Mouse (Mus musculus) G1E (cell line): ENCODE results near the gene Itga5. TPM values are rescaled to one million over a fixed set of nuclear protein-coding genes. Genes with fewer than 3 reads are reported as not detected.

Experiments
- ATAC-seq: 2 replicates; pipeline ENCODE4 v1.8.0; 2016; ENCODE audit warnings: mild to moderate bottlenecking; ENCODE audit not compliant: insufficient number of reproducible peaks, poor library complexity, low FRiP score, severe bottlenecking; ENCODE audit errors: extremely low read depth
- DNase-seq: peaks from one replicate; pipeline ENCODE4 v3.0.0; 2012; ENCODE audit warnings: low spot score
- H3K27me3 ChIP-seq: 2 replicates; pipeline ENCODE4 v1.6.1; 2012; ENCODE audit warnings: mild to moderate bottlenecking, low read length, inconsistent platforms; ENCODE audit not compliant: insufficient read depth
- H3K36me3 ChIP-seq: replicated peaks from 2 replicates; pipeline ENCODE3; 2012; ENCODE audit warnings: mild to moderate bottlenecking, inconsistent platforms
- H3K4me1 ChIP-seq: 2 replicates; pipeline ENCODE4 v1.6.1; 2012; ENCODE audit warnings: low read depth, low read length, inconsistent platforms, mixed read lengths; ENCODE audit not compliant: insufficient read depth
- H3K4me3 ChIP-seq: 2 replicates; pipeline ENCODE4 v1.5.1; 2012; ENCODE audit warnings: low read depth, mild to moderate bottlenecking, inconsistent platforms, low read length, moderate library complexity, mixed read lengths
- H3K9me3 ChIP-seq: replicated peaks from 2 replicates; pipeline ENCODE4 v1.6.1; 2012; ENCODE audit warnings: inconsistent platforms
- CTCF ChIP-seq: IDR thresholded peaks from 2 replicates; pipeline ENCODE4 v1.5.1; 2012; ENCODE audit warnings: low read depth, low read length, inconsistent platforms, mixed read lengths
- GATA1 ChIP-seq: IDR thresholded peaks from 2 replicates; pipeline ENCODE4 v1.6.1; 2012; ENCODE audit warnings: borderline replicate concordance, low read length, inconsistent platforms, mixed read lengths
- GATA2 ChIP-seq: IDR thresholded peaks from 2 replicates; pipeline ENCODE4 v1.6.1; 2012; ENCODE audit warnings: low read depth, low read length, inconsistent platforms, borderline replicate concordance
- POLR2AphosphoS5 ChIP-seq: IDR thresholded peaks from 2 replicates; pipeline ENCODE4 v1.6.1; 2012; ENCODE audit warnings: low read depth, low read length, inconsistent platforms; ENCODE audit not compliant: insufficient replicate concordance
- TAL1 ChIP-seq: conservative IDR thresholded peaks from 2 replicates; pipeline ENCODE4 v1.6.1; 2012; ENCODE audit warnings: low read depth, low read length, inconsistent platforms, mixed read lengths
- polyA plus RNA-seq: library from polyadenylated mRNA; stranded (reverse); fragments of >175 nt; gene quantifications from 2 replicates; pipeline ENCODE4 v1.2.3, GENCODE M21; 2012
- total RNA-seq, 2 experiments: library from RNA; stranded (forward) in 1 of 2; stranded (reverse) in 1 of 2; fragments of 200-1000 nt in 1 of 2; fragments of >200 nt in 1 of 2; fragmentation: Nextera tagmentation in 1 of 2; gene quantifications; 2 replicates each; pipeline ENCODE4 v1.2.3; 2014 to 2017

Itga5 gene
- total and polyA plus RNA-seq, 3 experiments, result 0.11 to 0.62 TPM; not detected in 1

- DNase-seq (no peak), ATAC-seq (no peak)
- no peak for TF ChIP-seq GATA1
- no peak for TF ChIP-seq TAL1
- no peak for TF ChIP-seq GATA2
- no peak for TF ChIP-seq CTCF
- no peak for TF ChIP-seq POLR2AphosphoS5
- Histone ChIP-seq H3K4me3 (no peak overlapping the region), H3K9me3 (no peaks in the 10 kb centered on the region), H3K27me3 (peaks cover 44% of the 10 kb centered on the region), H3K36me3 (no peaks in the 10 kb centered on the region), H3K4me1 (no peaks in the 10 kb centered on the region)
Measured at GRCm38 (mm10) chr15:103375112-103375800, 8.7 kb upstream of the Itga5 start.

GRCm38 (mm10) chr15:103372461-103372860 is 5.9 kb upstream of the Itga5 start:
- H3K27me3 ChIP-seq, result peaks cover 49% of the 10 kb centered on the region
- no peaks in the 10 kb centered on the region for H3K4me1 ChIP-seq
- H3K9me3 ChIP-seq, result no peaks in the 10 kb centered on the region
- no peak overlapping the region for H3K4me3 ChIP-seq
- ATAC-seq (no peak), DNase-seq (no peak)
- no peak for TF ChIP-seq GATA2
- no peak for TF ChIP-seq TAL1
- TF ChIP-seq CTCF, result no peak
- no peak for TF ChIP-seq POLR2AphosphoS5
- TF ChIP-seq GATA1, result no peak
- no peaks in the 10 kb centered on the region for H3K36me3 ChIP-seq

- no peaks in the 10 kb centered on the region for H3K4me1 ChIP-seq
- DNase-seq (no peak), ATAC-seq (no peak)
- no peaks in the 10 kb centered on the region for H3K36me3 ChIP-seq
- TF ChIP-seq TAL1, result no peak
- no peak for TF ChIP-seq GATA1
- TF ChIP-seq GATA2, result no peak
- TF ChIP-seq POLR2AphosphoS5, result no peak
- no peak for TF ChIP-seq CTCF
- H3K9me3 ChIP-seq, result no peaks in the 10 kb centered on the region
- peaks cover 49% of the 10 kb centered on the region for H3K27me3 ChIP-seq
- no peak overlapping the region for H3K4me3 ChIP-seq
Measured at GRCm38 (mm10) chr15:103371741-103372140, 5.2 kb upstream of the Itga5 start.

DNA sequence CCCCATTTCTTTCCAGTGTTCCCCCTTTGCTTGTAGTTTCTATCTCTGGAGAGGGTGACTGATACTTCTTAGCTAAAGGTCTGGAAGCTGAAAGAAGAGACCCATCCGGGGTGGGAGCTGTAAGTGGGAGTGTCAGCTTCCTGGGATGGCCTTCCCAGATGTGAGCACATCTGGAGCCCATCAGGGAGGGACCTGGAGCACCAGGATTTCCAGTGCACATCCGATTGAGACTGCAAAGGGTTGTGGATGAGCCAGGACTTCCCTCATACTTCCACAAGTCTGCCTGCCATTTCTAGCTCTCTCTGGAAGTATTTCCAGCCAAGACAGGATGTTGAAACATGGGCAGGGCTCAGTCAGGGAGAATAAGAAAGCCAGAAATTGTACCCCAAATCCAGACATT is 4.6 kb upstream of the Itga5 start:
- no peak for DNase-seq
- ATAC-seq, result no peak
- TF ChIP-seq GATA2 (no peak), POLR2AphosphoS5 (no peak), GATA1 (no peak), TAL1 (no peak), CTCF (no peak)
- Histone ChIP-seq H3K4me1 (no peaks in the 10 kb centered on the region), H3K27me3 (peaks cover 49% of the 10 kb centered on the region), H3K4me3 (no peak overlapping the region), H3K36me3 (no peaks in the 10 kb centered on the region), H3K9me3 (no peaks in the 10 kb centered on the region)

GRCm38 (mm10) chr15:103370462-103370861 is 3.9 kb upstream of the Itga5 start:
- H3K36me3 ChIP-seq, result no peaks in the 10 kb centered on the region
- no peaks in the 10 kb centered on the region for H3K4me1 ChIP-seq
- H3K9me3 ChIP-seq, result no peaks in the 10 kb centered on the region
- no peak for DNase-seq
- no peak overlapping the region for H3K4me3 ChIP-seq
- H3K27me3 ChIP-seq, result peaks cover 51% of the 10 kb centered on the region
- TF ChIP-seq GATA1 (no peak), POLR2AphosphoS5 (no peak), GATA2 (no peak), CTCF (no peak), TAL1 (no peak)
- ATAC-seq, result no peak

DNA sequence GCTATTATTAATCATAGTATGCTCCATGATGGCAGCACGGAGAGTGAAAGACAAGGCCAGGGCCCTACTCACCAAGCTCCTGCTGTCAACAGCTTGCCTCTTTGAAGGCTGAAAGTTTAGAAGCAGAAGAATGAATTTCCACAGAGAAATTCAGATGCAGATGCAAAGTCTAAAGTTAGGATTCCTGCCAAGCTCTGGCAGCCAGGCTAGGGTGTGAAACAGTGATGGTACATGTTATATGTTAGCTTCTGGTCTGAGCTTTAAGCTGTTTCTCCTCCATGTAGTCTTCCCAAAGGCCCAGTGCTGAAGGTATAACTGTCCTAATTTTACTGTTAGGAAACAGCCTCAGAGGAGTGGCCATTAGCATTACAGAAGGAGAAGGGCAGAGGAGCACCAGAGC is 2.6 kb upstream of the Itga5 start:
- Histone ChIP-seq H3K4me1 (no peaks in the 10 kb centered on the region), H3K27me3 (peaks cover 51% of the 10 kb centered on the region), H3K9me3 (no peaks in the 10 kb centered on the region), H3K36me3 (peaks cover 3% of the 10 kb centered on the region), H3K4me3 (no peak overlapping the region)
- DNase-seq (no peak), ATAC-seq (no peak)
- TF ChIP-seq GATA2 (no peak), TAL1 (no peak), CTCF (no peak), GATA1 (no peak), POLR2AphosphoS5 (no peak)
